Mouse (Mus musculus): ENCODE results near the gene Rita1.

GRCm38 (mm10) chr5:120615903-120616302, 3.5 kb upstream of the Rita1 start:
- TF ChIP-seq EP300 (IDR thresholded peaks at IDR 0.05; ENCODE audit: insufficient read depth, low read depth, low read length) (no peak), CTCF (IDR thresholded peaks at IDR 0.05; ENCODE audit: low read depth, low read length) (peak; percentile 26), POLR2A (IDR thresholded peaks at IDR 0.05; ENCODE audit: insufficient read depth, low read length) (no peak)
